Mouse (Mus musculus) liver, adult 2 months (tissue): ENCODE results near the gene Carnmt1. TPM values are rescaled to one million over a fixed set of nuclear protein-coding genes. Genes with fewer than 3 reads are reported as not detected.

ENCODE experiments used
- DNase-seq: peaks from one replicate; pipeline ENCODE4 v3.0.0-alpha.2; 2011; ENCODE audit warnings: low read depth, low spot score; ENCODE audit errors: extremely low read depth
- H3K27ac ChIP-seq: fragments of 200-500 bp; replicated peaks from 2 replicates; pipeline ENCODE4 v1.5.1; 2012; ENCODE audit warnings: low read depth, mild to moderate bottlenecking, control low read depth, inconsistent platforms, low read length; ENCODE audit not compliant: insufficient read depth
- H3K27me3 ChIP-seq: fragments of 200-500 bp; 2 replicates; pipeline ENCODE4 v1.6.1; 2012; ENCODE audit warnings: mild to moderate bottlenecking, moderate library complexity, low read length, inconsistent platforms; ENCODE audit not compliant: control insufficient read depth, insufficient read depth
- H3K36me3 ChIP-seq: fragments of 200-500 bp; 2 replicates; pipeline ENCODE4 v1.6.1; 2012; ENCODE audit warnings: low read length, inconsistent platforms; ENCODE audit not compliant: control insufficient read depth, insufficient read depth
- H3K4me1 ChIP-seq: fragments of 200-500 bp; 2 replicates; pipeline ENCODE4 v1.6.1; 2011; ENCODE audit warnings: low read length; ENCODE audit not compliant: control insufficient read depth, insufficient read depth
- H3K4me3 ChIP-seq: fragments of 200-500 bp; 2 replicates; pipeline ENCODE4 v1.5.1; 2011; ENCODE audit warnings: low read depth, mild to moderate bottlenecking, control low read depth, low read length, moderate library complexity; ENCODE audit not compliant: insufficient read depth
- H3K79me2 ChIP-seq: fragments of 200-500 bp; 2 replicates; pipeline ENCODE4 v1.6.1; 2012; ENCODE audit warnings: inconsistent platforms, mild to moderate bottlenecking, low read length, moderate library complexity; ENCODE audit not compliant: control insufficient read depth, insufficient read depth
- H3K9ac ChIP-seq: fragments of 200-500 bp; 2 replicates; pipeline ENCODE4 v1.6.1; 2012; ENCODE audit warnings: low read depth, mild to moderate bottlenecking, control low read depth, inconsistent platforms, low read length
- CTCF ChIP-seq: fragments of 200-500 bp; IDR thresholded peaks from 2 replicates; pipeline ENCODE4 v1.5.1; 2011; ENCODE audit warnings: low read depth, low read length, control low read depth
- POLR2A ChIP-seq: fragments of 200-500 bp; IDR thresholded peaks from 2 replicates; pipeline ENCODE4 v1.6.1; 2011; ENCODE audit warnings: low read length, control low read depth; ENCODE audit not compliant: insufficient read depth; ENCODE audit errors: extremely low read depth
- WGBS: fragments of 180-500 bp; shearing (Covaris S2); methylation state at CpG from one replicate; pipeline ENCODE4 v1.1.7; 2018; 5-methylcytosine and 5-hydroxymethylcytosine counted together
- polyA plus RNA-seq: library from polyadenylated mRNA; depleted of rRNA; stranded (reverse); fragments of >200 nt; gene quantifications from 2 replicates; pipeline ENCODE4 v1.2.3, GENCODE M21; 2012; rRNA removed
- total RNA-seq: library from RNA; depleted of rRNA; stranded (reverse); fragments of >200 nt; gene quantifications from 2 replicates; pipeline ENCODE4 v1.2.3, GENCODE M21; 2014; rRNA removed

Carnmt1 gene
- total RNA-seq = 10.9 and 11.9 TPM in 2 replicates
- 4.7 and 5.4 TPM in 2 replicates for polyA plus RNA-seq

GRCm38 (mm10) chr19:18670608-18671007 lies at the start of gene Carnmt1:
Gene Carnmt1, plus strand, starts transcription at chr19:18670764.
- H3K4me3 ChIP-seq = peak within 1 kb of the TSS; percentile 99
- no peaks in the 10 kb centered on the region for H3K27me3 ChIP-seq
- H3K27ac ChIP-seq = peak within 1 kb of the TSS; percentile 64
- DNase-seq = peak; percentile 85
- WGBS = under 1% methylated on average over 41 of the region's 58 CpGs
- TF ChIP-seq CTCF (no peak), POLR2A (no peak)
- peaks cover 7% of the 10 kb centered on the region for H3K4me1 ChIP-seq
- H3K9ac ChIP-seq = peak within 1 kb of the TSS; percentile 92
- peaks cover 7% of the 10 kb centered on the region; the same call in 1 of the 2 replicates for H3K79me2 ChIP-seq
- H3K36me3 ChIP-seq = no peaks in the 10 kb centered on the region

- no peak for DNase-seq
- TF ChIP-seq POLR2A (no peak), CTCF (no peak)
- Histone ChIP-seq H3K9ac (no peak overlapping the region), H3K4me1 (peaks cover 16% of the 10 kb centered on the region), H3K4me3 (no peak overlapping the region), H3K27me3 (no peaks in the 10 kb centered on the region), H3K27ac (no peak overlapping the region), H3K36me3 (no peaks in the 10 kb centered on the region), H3K79me2 (peaks cover 56% of the 10 kb centered on the region)
- WGBS = 76% methylated on average over 2 of the region's 2 CpGs
Observed at GRCm38 (mm10) chr19:18623894-18624293, 46.7 kb upstream of the Carnmt1 start.

- no peak overlapping the region for H3K9ac ChIP-seq
- H3K27ac ChIP-seq = no peak overlapping the region
- H3K4me1 ChIP-seq = peaks cover 14% of the 10 kb centered on the region
- no peak overlapping the region for H3K4me3 ChIP-seq
- H3K36me3 ChIP-seq = no peaks in the 10 kb centered on the region; the same call in 1 of the 2 replicates
- DNase-seq = no peak
- peaks cover 31% of the 10 kb centered on the region for H3K79me2 ChIP-seq
- TF ChIP-seq POLR2A (no peak), CTCF (no peak)
- WGBS = 70% methylated on average over 1 of the region's 1 CpGs
- no peaks in the 10 kb centered on the region for H3K27me3 ChIP-seq
Observed at GRCm38 (mm10) chr19:18629589-18629988, 41.0 kb upstream of the Carnmt1 start.

- Histone ChIP-seq H3K79me2 (peaks cover 25% of the 10 kb centered on the region; the same call in 1 of the 2 replicates), H3K4me1 (peaks cover 15% of the 10 kb centered on the region), H3K27me3 (no peaks in the 10 kb centered on the region), H3K36me3 (no peaks in the 10 kb centered on the region; the same call in 1 of the 2 replicates), H3K4me3 (peak overlapping the region; percentile 80), H3K27ac (peak overlapping the region; percentile 30; the same call in 1 of the 2 replicates), H3K9ac (peak overlapping the region; percentile 73)
- 9% methylated on average over 17 of the region's 17 CpGs for WGBS
- peak; percentile 35 for DNase-seq
- TF ChIP-seq CTCF = no peak
- TF ChIP-seq POLR2A = no peak
Observed at GRCm38 (mm10) chr19:18630221-18631119, 40.1 kb upstream of the Carnmt1 start.

GRCm38 (mm10) chr19:18631161-18631643 lies 39.4 kb upstream of the Carnmt1 start:
- H3K79me2 ChIP-seq = peaks cover 21% of the 10 kb centered on the region; the same call in 1 of the 2 replicates
- H3K9ac ChIP-seq = peak overlapping the region; percentile 89
- no peak for TF ChIP-seq POLR2A
- TF ChIP-seq CTCF = no peak
- peaks cover 2% of the 10 kb centered on the region; the same call in 1 of the 2 replicates for H3K36me3 ChIP-seq
- DNase-seq = peak; percentile 61
- peaks cover 15% of the 10 kb centered on the region for H3K4me1 ChIP-seq
- peak overlapping the region; percentile 80 for H3K4me3 ChIP-seq
- no peaks in the 10 kb centered on the region for H3K27me3 ChIP-seq
- WGBS = under 1% methylated on average over 40 of the region's 40 CpGs
- H3K27ac ChIP-seq = peak overlapping the region; percentile 82
